Mouse (Mus musculus) spleen, adult 2 months (tissue): Measurements from ENCODE around the gene Lactbl1. TPM values are rescaled to one million over a fixed set of nuclear protein-coding genes. Genes with fewer than 3 reads are reported as not detected.

ENCODE experiments used
- DNase-seq, 2 experiments: peaks; one replicate each; pipeline versions ENCODE4 v3.0.0 to v3.0.0-alpha.2; 2012 to 2021; ENCODE audit warnings: low spot score in 2 of 2, low read depth in 1 of 2
- H3K27ac ChIP-seq: fragments of 200-500 bp; 2 replicates; pipeline ENCODE4 v1.5.1; 2012; ENCODE audit warnings: low read length, inconsistent platforms; ENCODE audit not compliant: insufficient read depth
- H3K27me3 ChIP-seq: fragments of 200-500 bp; 2 replicates; pipeline ENCODE4 v1.6.1; 2012; ENCODE audit warnings: mild to moderate bottlenecking, moderate library complexity, low read length, inconsistent platforms; ENCODE audit not compliant: control insufficient read depth, insufficient read depth
- H3K36me3 ChIP-seq: fragments of 200-500 bp; 2 replicates; pipeline ENCODE4 v1.6.1; 2012; ENCODE audit warnings: mild to moderate bottlenecking, low read length, inconsistent platforms; ENCODE audit not compliant: control insufficient read depth, insufficient read depth
- H3K4me1 ChIP-seq: fragments of 200-500 bp; 2 replicates; pipeline ENCODE4 v1.6.1; 2011; ENCODE audit warnings: inconsistent platforms; ENCODE audit not compliant: control insufficient read depth, insufficient read depth, insufficient read length
- H3K4me3 ChIP-seq: fragments of 200-500 bp; 2 replicates; pipeline ENCODE4 v1.5.1; 2011; ENCODE audit warnings: mild to moderate bottlenecking, inconsistent platforms; ENCODE audit not compliant: insufficient read depth, insufficient read length; ENCODE audit errors: extremely low read depth
- CTCF ChIP-seq: fragments of 200-500 bp; IDR thresholded peaks from 2 replicates; pipeline ENCODE4 v1.5.1; 2011; ENCODE audit warnings: mild to moderate bottlenecking, inconsistent platforms; ENCODE audit not compliant: insufficient read depth, insufficient read length, insufficient replicate concordance; ENCODE audit errors: extremely low read depth
- POLR2A ChIP-seq: fragments of 200-500 bp; IDR thresholded peaks from 2 replicates; pipeline ENCODE4 v1.6.1; 2011; ENCODE audit warnings: low read depth, low read length, inconsistent platforms
- WGBS: fragments of 180-500 bp; shearing (Covaris S2); methylation state at CpG from one replicate; pipeline ENCODE4 v1.1.7; 2018; 5-methylcytosine and 5-hydroxymethylcytosine counted together
- polyA plus RNA-seq: library from polyadenylated mRNA; depleted of rRNA; stranded (reverse); fragments of >200 nt; gene quantifications from 2 replicates; pipeline ENCODE4 v1.2.3, GENCODE M21; 2012

The Lactbl1 gene
- polyA plus RNA-seq, 1 experiment = 0.49 TPM

- no peaks in the 10 kb centered on the region for H3K36me3 ChIP-seq
- TF ChIP-seq CTCF (no peak), POLR2A (no peak)
- no peak overlapping the region for H3K4me3 ChIP-seq
- no peak for DNase-seq
- H3K4me1 ChIP-seq = peaks cover 5% of the 10 kb centered on the region; the same call in 1 of the 2 replicates
- 91% methylated on average over 11 of the region's 11 CpGs for WGBS
- no peak overlapping the region for H3K27ac ChIP-seq
- no peaks in the 10 kb centered on the region for H3K27me3 ChIP-seq
These were observed 9.0 kb downstream of the Lactbl1 start for GRCm38 (mm10) chr4:136631237-136631994.

DNA sequence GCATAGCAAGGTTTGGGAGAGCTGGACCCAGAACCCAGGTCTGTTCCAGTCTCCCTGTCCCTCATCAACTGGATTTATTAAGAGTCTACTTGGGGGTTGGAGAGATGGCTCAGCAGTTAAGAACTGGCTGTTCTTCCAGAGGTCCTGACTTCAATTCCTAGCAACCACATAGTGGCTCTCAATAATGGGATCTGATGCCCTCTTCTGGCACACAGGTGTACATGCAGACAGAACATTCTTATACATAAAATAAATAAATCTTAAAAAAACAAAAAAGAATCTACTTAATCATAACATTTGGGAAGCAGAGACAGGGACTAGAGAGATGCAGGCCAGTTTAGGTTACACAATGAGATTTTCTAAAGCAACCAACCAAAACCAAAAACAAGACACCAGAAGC, 13.6 kb downstream of the Lactbl1 start:
- Histone ChIP-seq H3K27me3 (0 out of 2 replicates have a peak, but pooled peaks cover 1% of the 10 kb centered on the region), H3K27ac (no peak overlapping the region), H3K4me1 (peaks cover 4% of the 10 kb centered on the region; the same call in 1 of the 2 replicates), H3K36me3 (no peaks in the 10 kb centered on the region), H3K4me3 (no peak overlapping the region)
- no peak for DNase-seq
- TF ChIP-seq POLR2A (no peak), CTCF (no peak)

DNA sequence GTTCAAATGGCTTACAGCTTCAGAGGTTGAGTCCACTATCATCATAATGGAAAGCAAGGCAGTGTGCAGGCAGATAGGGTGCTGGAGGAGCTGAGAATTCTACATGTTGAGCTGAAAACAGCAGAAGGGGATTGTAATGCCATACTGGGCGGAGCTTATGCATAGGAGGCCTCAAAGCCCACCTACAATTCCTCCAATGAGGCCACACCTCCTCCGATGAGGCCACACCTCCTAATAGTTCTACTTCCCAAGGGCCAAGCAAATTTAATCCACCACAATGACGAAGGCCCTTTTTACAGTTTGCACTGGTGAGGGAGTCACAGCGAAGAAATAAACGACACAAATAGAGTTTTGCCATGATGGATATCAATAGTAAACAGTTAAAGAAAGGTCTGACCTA, 14.1 kb downstream of the Lactbl1 start:
- 0 out of 2 replicates have a peak, but pooled peaks cover 1% of the 10 kb centered on the region for H3K27me3 ChIP-seq
- H3K4me3 ChIP-seq = no peak overlapping the region
- no peak for DNase-seq
- TF ChIP-seq CTCF (no peak), POLR2A (no peak)
- no peaks in the 10 kb centered on the region for H3K36me3 ChIP-seq
- WGBS = 86% methylated on average over 5 of the region's 5 CpGs
- H3K4me1 ChIP-seq = peaks cover 4% of the 10 kb centered on the region; the same call in 1 of the 2 replicates
- H3K27ac ChIP-seq = no peak overlapping the region

DNA sequence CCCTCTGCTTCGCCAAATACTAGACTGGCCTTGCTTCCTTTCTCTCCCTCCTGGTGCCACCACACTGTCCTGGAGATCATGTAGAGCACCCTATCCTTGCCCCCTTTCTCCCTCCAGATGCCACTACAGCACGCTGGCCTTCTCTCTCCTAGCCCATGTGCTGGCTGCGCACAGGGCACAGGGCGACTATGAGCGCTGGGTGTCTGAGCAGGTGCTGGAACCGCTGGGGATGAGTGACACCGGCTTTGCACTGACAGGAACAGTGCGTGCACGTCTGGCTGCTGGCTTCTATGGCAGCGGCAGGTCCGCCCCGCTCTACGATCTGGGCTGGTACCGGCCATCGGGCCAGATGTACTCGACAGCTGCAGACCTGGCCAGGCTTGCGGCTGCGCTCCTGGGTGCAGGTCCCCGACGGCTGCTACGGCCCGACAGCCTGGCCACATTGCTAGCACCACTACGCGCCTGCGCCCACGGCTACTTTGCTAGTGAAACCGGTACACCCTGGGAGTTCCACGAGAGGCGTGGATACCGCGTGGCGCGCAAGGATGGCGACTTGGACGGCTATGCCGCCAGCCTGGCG, 14.7 kb downstream of the Lactbl1 start:
- DNase-seq = no peak
- H3K27me3 ChIP-seq = 0 out of 2 replicates have a peak, but pooled peaks cover 1% of the 10 kb centered on the region

DNA sequence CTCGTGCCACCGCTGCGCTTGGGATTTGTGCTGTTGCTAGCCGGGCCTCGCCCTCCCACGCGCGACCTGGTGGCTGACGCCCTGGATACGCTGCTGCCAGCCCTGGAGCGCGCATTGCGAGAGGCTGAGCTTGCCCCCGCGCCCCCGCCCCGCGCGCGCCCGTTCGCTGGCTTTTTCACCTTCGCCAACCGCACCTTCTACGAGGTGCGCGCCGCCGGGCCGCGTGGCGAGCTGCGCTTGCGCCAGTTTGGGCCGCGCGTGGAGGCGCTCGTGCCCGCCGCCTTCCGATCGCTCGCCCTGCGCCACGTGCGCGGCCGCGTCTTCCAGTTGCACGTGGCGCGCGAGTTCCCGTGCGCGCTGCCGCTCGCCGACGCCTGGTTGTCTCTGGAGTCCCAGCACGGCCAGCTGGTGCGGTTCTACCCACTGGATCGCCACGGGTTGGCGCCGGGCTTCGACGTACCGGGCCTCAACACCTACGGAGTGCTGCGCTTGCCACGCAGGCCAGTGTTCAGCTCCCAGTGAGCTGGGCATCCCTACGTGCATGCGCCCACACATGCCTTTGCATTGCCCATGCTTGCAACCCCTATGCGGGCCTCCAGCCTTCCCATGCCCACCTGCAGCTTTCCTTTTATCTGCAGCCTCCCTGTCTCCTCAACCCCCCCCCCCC, 15.3 kb downstream of the Lactbl1 start:
- Histone ChIP-seq H3K4me3 (no peak overlapping the region), H3K4me1 (peaks cover 4% of the 10 kb centered on the region; the same call in 1 of the 2 replicates), H3K27me3 (0 out of 2 replicates have a peak, but pooled peaks cover 1% of the 10 kb centered on the region), H3K27ac (no peak overlapping the region), H3K36me3 (no peaks in the 10 kb centered on the region)
- 6% methylated on average over 76 of the region's 76 CpGs for WGBS
- TF ChIP-seq CTCF (no peak), POLR2A (no peak)
- DNase-seq = no peak

More for the DNA sequence above, 14.7 kb downstream of the Lactbl1 start:
- no peaks in the 10 kb centered on the region for H3K36me3 ChIP-seq
- no peak overlapping the region for H3K4me3 ChIP-seq
- TF ChIP-seq CTCF (no peak), POLR2A (no peak)
- WGBS = 30% methylated on average over 37 of the region's 37 CpGs
- H3K4me1 ChIP-seq = peaks cover 4% of the 10 kb centered on the region; the same call in 1 of the 2 replicates
- no peak overlapping the region for H3K27ac ChIP-seq

GRCm38 (mm10) chr4:136638230-136638750, 15.9 kb downstream of the Lactbl1 start:
- peaks cover 4% of the 10 kb centered on the region; the same call in 1 of the 2 replicates for H3K4me1 ChIP-seq
- H3K4me3 ChIP-seq = no peak overlapping the region
- WGBS = 82% methylated on average over 7 of the region's 7 CpGs
- 0 out of 2 replicates have a peak, but pooled peaks cover 1% of the 10 kb centered on the region for H3K27me3 ChIP-seq
- no peaks in the 10 kb centered on the region for H3K36me3 ChIP-seq
- TF ChIP-seq CTCF (no peak), POLR2A (no peak)
- no peak for DNase-seq
- no peak overlapping the region for H3K27ac ChIP-seq

GRCm38 (mm10) chr4:136638890-136639289, 16.5 kb downstream of the Lactbl1 start:
- Histone ChIP-seq H3K27me3 (0 out of 2 replicates have a peak, but pooled peaks cover 1% of the 10 kb centered on the region), H3K4me1 (peaks cover 4% of the 10 kb centered on the region; the same call in 1 of the 2 replicates), H3K36me3 (no peaks in the 10 kb centered on the region), H3K27ac (no peak overlapping the region), H3K4me3 (no peak overlapping the region)
- TF ChIP-seq POLR2A (no peak), CTCF (no peak)
- DNase-seq = no peak
- WGBS = 43% methylated on average over 10 of the region's 10 CpGs
